Mouse (Mus musculus): Measurements from ENCODE around the gene Gm11037.
"Not testable (repeated sequence)": the region's sequence is repeated elsewhere in the genome, so short reads cannot be mapped to it uniquely, and the experiment has no call there.

Gm11037 gene

DNA sequence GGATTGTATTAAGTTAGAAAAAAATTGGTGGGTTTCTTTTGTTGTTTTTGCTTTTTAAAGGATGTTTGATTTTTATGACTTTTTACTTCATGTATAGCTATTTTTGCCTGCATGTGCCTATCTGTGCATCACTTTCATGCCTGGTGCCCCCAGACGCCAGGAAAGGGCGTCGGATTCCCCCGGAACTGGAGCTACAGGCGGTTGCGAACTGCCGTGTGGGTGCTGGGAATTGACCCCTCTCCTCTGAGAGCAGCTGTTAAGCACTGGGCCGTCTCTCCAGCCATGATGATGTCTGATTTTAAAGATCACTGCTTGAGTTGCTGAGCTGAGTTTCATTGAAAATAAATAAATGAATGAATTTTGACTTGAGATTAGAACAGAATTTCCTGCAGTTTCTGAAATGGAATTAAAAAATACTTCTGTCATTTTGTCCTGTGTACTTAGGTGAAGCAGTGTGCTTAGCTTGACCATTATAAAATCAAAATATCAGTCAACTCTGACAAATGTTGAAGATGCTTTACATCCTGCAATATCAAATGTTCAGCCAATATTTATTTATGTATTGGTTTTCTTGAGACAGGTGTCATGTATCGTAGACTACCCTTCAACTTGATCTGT is at the start of gene Gm11037:
Gm11037 (plus strand) TSS at position 568 of the 618 bp plus-strand sequence.
- no peak for DNase-seq

DNA sequence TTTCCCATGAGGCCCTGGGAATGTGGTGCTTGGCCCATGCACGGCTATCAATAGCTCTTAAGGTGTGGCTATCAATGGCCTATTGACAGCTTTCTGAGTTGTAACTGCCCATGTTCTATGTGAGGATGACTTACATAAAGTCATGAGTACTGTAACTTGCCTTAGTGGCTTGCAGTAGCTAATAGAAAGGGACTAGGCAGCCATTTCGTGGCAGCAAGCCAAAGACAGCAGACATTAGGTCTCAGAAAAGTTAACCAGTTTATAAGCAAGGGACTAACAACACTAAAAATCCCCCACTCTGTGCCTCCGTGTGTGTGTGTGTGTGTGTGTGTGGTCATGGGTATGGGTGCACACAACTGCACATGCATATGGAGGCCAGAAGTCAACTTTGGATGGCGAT is 49.1 kb upstream of the Gm11037 start:
- no peak for DNase-seq

DNA sequence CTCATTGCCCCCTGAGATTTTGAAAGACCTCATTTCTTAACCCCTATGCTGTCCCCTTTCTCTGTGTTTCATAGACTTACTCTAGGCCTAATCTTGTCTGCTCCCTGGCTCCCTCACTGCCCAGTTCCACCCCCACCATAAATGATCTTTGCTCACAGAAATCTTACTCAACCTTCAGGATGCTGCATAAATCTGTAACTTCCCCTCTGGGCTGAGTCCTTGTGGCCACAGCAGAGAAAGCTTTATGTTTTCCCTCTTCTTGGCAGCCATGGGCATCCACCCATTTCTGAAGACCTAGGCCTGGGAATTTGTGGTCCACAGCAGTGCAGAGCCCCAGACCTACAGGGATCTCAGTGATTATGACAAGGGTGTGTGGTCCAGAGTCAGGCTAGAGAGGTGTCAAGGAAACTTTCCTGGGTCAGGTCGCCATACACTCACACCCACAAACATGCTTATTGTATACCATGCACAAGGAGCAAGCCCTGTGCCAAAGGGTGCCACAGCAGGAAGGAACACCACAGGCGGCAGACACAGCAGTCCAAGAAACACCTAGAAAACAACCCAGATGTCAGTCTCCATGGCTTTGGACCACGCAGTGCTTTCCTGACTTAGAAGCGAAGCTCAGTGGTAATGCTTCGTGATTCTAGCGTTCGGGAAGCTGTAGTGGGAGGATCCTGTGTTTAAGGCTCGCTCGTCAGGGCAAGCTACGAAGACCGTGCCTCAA is 46.5 kb upstream of the Gm11037 start, which contains the start of gene Siglec1:
Siglec1 (minus strand) TSS at position 99 of the 724 bp plus-strand sequence.
- DNase-seq = no peak

DNA sequence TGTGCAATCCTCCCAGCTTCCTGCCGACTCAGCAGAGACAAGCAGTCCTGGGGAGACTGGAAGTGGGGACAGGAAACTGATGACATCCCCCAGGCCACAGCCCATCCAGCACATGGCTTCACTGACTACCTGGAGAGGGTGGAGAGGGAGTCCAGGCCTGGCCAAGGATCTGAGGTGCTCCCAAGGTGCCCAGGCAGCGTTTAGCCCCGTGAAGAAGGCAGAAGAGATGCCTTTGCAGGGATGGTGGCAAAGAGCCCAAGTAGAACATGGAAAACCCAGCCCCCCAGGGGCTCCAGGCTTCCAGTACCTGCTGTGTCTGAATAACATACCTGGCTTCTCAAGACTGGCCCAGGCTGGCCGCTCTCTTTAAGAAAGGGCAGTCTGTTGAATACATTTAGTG is 44.7 kb upstream of the Gm11037 start:
- no peak for DNase-seq

DNA sequence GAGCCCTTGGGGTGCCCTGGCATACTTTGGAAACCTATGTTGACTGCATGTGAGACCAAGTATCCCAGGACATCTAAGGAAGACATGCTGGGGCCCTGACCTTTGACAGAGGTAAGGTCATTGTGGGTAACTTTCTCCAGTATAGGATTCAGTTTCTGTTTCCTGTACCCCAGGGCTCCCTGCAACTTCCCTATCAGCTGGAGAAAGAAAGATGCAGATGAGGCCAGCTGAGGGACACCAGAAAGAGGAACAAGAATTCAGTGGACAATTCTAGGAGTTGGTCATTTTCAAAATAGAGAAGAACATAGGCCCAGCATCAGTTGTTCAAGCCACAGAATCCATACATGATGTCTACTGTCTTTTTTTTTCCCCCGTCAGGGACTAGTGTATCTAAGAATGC is 43.7 kb upstream of the Gm11037 start:
- DNase-seq = no peak

DNA sequence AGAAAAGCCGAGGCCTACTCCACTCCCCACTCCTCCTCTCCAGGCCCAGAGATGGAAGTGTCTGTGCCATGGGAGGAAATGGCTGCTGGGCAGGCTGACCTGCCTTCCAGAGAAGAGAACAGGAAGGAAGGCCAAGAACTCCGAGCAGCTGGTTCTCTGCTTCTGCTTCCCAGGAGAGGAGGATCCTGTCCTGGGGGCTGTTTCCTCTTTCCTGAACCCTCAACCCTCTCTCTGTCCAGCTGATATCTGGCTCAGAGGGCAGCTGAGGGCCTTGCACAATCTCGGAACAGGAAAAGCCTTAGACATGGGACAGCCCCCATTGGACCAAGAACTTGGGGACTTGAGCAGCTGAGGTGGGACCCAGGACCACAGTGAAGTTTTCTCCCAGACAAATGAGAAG is 42.4 kb upstream of the Gm11037 start:
- DNase-seq = no peak

DNA sequence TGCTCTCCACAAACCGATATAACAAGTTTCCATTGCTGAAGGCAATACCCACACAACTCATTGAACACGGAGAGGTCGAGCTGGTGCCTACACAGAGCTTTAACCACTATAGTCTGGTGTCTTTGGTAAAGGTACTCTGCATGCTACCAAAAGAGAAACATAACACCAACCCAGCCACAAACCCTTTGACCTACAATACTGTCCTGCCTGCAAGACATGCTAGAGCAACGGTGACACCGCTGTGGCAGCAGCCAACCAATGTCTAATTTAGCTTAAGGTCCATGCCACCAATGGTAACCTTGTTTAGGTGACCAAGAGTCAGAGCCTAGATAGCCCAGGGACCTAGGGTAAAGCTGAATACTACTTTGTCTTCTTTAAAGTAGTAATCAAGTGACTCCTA is 39.7 kb upstream of the Gm11037 start:
- no peak for DNase-seq

DNA sequence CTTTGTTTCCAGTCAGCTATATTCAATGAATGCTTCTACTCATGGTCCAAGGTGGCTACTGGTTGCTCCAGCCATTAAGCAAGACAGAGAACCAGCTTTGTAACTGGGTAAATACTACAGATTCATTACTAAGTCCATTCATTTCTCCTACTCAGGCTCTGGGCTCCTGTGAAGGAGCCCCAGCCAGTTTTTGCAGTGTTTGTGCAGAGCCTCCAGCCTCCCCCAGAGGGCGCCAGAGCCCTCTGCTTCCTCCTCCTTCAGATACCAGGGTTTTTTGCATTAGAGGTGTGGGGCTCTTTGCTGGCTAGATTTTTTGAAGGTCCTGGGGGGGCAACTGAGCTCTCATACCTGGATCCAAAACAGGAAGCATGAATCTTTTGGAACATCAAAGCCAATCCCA is 38.5 kb upstream of the Gm11037 start:
- peak; percentile 44 to 76 for DNase-seq

DNA sequence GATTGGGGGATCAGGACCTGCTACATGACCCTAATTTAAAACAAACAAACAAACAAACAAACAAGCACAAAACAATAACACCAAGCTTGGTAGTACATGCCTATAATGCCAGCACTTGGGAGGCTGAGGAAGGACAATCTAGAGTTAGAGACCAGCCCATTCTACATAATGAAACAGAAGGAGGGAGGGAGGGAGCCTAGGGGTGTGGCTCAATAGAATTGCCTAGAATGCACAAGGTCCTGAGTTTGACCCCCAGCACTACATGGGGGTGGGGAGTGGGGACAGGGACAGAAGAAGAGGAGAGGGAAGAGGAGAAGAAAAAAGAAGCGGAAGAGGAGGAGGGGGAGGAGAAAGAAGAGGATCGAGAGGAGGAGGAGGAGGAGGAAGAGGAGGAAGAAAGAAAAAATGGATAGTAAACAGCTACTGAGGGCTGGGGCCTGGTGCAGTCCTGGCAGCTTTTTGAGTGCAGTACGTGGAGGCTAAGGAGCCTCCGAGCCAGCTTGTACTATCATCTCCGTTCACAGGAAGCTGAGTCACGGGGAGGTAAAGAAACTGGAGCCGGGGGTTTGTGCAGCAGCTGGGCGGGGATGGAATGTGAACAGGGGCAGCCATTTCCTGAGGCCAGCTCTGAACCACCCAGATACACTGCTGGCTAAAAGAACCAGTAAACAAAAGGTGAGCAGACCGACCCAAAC is 37.0 kb upstream of the Gm11037 start:
- no peak for DNase-seq

DNA sequence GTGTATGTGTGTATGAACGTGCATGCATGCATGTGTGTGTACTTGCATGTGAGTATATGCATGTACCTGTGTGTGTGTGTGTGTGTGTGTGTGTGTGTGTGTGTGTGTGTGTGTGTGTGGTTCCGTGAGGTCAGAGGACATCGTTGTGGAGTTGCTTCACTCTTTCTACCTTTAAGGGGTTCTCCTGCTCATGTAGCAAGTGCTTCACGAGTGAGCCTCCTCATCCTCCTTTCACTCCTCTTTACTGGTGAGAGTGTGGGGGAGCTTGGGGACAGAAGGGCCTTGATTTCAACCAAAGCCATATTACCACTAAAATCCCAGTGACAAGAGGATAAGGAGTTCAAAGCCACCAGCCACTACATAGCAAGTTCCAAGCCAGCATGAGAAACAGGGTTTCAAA is 36.2 kb upstream of the Gm11037 start:
- no peak for DNase-seq

DNA sequence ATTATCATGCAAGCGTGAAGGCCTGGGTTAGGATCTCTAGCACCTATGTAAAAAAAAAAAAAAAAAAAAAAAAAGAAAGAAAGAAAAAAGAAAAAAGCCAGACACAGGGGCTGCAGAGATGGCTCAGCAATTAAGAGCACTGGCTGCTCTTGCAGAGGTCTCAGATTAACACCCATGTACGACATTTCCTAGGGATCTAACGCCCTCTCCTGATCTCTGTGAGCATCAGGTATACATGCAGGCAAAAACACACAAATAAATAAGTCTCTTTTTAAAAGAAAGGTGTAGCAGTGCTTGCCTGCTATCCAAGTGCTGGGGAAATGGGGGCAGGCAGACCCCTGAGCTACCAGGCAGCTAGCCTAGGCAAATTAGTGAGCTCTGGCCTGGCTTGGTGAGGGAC is 31.8 kb upstream of the Gm11037 start:
- no peak for DNase-seq

DNA sequence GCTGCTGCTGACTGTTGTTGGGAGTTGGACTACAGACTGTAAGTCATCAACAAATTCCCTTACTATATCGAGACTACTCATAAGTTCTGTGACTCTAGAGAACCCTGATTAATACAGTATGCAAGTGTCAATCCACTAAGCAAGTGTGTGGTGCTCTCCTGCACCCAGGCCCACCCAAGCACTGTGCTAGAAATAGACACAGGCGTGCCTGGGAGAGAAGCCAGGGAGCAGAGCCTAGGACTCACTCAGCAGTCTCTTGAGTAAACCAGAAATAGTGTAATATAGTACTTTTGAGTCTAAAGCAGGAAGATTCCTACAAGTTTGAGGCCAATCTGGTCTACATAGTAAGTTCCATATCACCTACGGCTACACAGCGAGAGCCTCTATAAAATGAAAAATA is 29.3 kb upstream of the Gm11037 start:
- DNase-seq = no peak

DNA sequence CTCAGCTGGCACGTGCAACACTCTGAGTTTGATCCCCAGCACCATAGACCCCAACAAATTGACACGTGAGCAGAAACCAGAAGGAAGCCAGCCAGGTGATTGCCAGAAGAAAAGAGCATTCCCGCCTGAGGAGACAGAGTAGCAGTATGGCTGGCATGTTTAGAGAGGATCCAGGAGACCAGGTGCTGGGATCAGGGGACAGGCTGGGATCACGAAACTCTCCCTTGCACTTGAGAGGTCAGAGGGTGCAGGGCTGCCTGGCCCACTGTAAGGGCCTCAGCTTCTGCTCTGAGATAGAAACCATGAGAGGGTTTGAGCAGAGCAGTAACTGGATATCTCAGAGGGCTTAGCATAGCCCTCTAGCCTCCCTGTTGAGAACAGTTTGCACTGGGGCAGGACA is 28.2 kb upstream of the Gm11037 start:
- not testable (repeated sequence) for DNase-seq

DNA sequence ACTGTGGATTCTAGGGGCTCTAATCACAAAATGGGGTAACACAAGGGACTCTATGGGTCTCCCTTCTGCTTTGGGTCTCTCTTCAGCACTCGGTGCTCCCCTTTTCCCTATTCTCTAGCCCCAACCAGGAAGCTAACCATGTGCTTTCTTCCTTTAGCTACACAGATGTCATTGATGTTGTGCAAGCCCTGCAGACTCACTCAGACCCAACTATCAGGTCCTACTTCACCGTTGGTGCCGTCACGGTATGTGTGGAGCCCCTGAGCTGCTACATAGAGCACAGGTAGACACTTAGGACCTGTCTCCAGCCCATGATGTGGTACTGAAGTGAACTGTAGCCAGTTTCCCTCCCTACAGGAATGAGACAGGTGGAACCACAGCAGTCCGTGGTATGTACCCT is 27.3 kb upstream of the Gm11037 start:
- DNase-seq = no peak

DNA sequence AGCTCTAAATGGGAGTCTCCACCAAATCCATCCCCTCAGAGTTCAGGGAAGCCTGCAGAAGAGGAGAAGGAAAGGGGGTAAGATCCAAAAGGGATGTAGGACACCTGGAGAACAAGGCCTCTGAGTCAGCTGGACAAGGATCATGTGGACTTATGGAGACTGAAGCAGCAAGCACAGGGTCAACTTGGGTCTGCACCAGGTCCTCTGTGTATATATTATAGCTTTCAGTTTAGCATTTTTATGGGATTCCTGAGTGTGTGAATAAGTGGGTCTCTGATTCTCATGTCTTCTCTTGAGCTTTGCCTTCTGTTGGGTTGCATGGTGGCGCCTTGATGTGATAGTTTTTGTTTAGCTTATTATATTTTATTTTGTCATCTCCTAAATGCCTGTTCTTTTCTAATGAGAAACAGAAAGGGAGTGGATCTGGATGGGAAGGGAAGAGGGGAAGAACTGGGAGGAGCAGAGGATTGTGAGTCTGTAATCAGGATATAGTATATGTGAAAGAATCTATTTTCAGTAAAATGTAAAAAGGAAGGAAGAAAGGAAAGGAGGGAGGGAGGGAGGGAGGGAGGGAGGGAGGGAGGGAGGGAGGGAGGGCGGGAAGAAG is 14.2 kb upstream of the Gm11037 start:
- DNase-seq = no peak

DNA sequence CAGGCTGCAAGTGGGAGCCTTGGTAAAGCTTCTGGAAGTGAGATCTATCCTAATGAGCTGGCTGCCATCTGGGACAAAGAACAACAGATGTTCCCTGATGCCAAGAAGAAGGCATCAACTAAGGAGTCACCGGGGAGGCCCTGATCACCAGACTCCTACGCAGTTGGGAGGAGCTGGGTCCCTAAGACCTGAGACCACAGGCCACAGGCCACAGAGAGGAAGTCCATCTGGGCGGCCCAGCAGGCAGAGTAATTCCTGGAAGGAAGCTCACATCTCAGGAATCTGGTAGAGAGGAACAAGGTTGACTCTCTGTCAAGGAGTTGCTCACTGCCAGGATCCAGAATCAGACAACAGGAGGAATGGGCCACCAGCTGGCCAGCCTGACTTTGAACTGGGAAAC is 9.1 kb upstream of the Gm11037 start:
- DNase-seq = no peak

DNA sequence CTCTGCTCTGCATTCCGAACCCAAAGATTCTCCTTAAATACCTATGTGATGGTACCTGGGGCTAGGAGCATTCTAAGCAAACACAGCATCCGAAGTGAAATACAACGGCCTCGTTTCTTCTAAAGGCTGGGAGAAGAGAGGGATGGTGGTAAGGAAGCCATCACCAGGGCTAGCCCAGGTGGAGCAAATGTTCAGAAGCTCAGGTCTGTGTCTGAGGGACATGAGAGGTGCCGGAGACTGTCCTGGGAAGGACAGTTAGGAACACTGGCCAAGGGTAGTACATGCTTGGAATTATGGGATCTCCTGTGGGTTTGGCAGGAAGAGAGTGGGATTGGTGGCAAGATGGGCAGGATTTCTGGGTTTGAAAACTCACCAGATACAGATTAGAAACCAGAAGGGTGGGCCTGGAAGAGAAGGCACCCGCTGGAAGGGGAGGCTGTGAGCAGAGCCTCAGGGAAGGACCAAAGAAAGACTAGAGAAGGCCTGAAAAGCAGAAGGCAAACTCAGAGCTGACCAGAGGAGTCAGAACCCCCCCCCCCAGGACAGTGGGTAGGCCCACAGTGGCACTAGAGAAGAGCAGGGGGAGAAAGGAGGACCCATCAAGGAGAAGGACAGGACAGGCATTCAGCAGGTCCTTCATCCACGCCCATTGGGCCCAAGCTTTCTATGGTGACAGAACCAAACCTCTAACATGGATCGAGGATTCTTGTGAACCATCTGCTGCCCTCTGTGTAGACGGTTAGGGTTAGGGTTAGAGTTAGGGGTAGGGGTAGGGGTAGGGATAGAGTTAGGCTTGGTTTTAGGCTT is 7.9 kb upstream of the Gm11037 start:
- DNase-seq = no peak

DNA sequence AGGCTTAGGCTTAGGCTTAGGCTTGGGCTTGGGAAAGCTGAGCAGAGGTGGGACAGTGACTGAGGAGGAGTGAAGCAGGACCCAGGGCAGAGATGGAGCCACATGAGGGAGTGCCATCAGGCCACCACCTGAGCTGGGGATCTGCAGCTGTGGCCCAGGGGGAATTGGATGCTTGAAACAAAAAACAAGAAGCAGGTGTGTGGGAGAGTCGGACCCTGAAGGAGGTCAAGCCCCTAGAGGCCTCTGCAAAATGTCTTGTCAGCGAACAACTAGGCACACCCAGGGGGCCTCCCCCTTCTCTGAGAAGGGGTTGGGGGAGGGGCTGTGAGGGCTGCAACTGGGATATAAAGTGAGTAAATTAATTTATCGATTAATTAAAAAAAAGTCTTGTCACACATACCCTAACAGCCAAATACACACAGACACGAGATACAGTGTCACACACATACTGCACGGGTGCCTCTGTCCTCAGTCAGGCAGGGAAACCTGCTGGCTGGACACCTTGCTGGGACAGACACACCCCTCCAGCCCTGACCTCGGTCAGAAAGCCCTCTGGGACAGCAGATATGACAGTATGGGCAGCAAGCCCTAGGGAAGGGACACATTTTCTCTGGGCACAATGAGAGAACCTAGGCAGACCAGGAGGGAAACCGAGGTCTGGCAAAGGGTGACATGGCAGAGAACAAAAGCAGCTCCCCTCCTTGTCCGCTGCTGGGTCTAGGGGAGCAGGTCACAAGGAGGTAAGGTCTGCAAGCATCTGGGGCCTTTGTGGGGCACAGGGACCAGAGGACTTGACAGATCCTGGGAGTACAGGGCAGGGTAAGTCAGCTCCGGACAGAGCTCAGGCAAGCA is 7.1 kb upstream of the Gm11037 start:
- DNase-seq = no peak

DNA sequence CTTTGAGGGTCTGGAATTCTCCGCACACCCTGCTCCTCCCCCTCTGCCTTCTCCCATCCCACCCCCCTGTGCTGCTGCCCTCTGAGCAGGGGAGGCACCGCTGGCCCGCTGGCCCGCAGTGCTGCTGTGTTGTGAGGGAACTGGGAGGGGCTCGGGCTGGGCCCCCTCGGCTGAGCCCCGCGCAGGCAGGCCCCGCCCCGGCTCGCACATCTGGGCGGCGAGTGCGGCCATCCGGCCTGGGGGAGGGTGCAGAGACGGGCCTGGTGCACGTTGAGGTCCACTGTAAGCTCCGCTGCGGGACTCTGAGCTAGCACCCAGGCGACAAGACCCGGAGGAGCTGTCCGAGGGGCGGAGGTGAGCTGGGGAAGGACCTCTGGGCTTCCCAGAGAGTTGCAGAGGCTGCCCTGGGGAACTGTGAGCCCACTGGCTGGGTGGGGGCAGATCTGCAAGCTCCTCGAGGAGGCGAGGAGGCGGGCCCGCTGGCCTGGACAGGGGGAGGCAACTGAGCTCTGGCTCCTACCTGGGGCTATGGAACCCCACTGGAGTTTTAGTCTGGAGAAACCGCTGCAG is 6.1 kb upstream of the Gm11037 start, which contains the start of gene Hspa12b:
Hspa12b (plus strand) TSS at position 120 of the 570 bp plus-strand sequence.
- DNase-seq = peak in 1 of 2 experiments; percentile 10

DNA sequence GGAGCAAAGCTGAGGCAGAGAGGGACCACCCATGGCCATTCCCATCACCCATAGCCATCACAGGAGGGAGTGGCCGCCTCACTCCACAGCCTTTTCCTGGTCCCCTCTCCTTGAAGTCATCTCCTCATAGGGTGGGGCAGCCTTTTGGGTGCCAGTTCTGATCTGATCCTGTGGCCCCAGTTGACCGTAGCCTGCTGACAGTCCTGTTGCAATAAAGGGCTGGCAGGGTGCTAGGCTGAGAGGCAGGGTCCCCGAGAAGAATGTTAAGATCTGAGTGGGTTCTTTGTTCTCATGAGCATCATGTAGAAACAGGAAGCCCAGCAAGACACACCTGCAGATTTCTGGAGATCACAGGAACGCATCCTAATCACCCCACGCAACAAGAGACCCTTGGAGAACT is 5.1 kb upstream of the Gm11037 start:
- peak in 1 of 2 experiments; percentile 0 for DNase-seq

DNA sequence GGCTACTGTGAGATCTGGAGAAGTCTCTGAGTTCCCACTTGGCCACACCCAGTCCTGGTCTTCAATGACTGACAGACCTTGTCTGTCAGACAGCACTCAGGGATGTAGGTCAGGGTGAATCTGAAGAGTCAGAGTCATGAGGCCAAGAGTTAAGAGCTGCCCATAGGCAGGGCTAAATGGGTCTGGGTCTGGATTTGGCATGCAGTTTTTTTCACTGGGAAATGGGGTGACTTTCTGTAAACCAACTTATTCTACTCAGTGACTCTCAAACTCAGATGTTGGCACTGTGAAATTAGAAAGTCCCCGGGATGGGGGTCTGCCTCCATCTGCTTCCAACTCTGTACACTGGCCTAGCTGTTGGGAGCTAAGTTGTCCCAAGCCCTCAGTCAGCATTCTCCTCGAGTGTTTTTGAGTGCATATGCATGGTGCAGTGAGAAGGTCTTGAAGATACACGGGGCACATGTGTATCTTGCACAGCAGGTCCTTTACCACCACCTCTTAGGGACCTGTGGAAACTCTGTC is 4.6 kb upstream of the Gm11037 start:
- no peak for DNase-seq

Data from spleen, adult 18-20 months (tissue).